Mouse (Mus musculus): ENCODE measurements around the gene Myom1. TPM values are rescaled to one million over a fixed set of nuclear protein-coding genes. Genes with fewer than 3 reads are reported as not detected.

Myom1 gene
- polyA plus RNA-seq, 1 experiment from 2014 or later = 3.0 TPM

- Histone ChIP-seq H3K4me3 (replicated peaks; ENCODE audit: low read depth, low read length) (no peak overlapping the region), H3K9ac (ENCODE audit: low read depth, low read length) (no peak overlapping the region), H3K4me2 (ENCODE audit: low read length) (no peak overlapping the region), H3K36me3 (ENCODE audit: insufficient read depth, low read length) (no peaks in the 10 kb centered on the region), H3K27me3 (ENCODE audit: insufficient read depth, low read length) (no peaks in the 10 kb centered on the region), H3K4me1 (replicated peaks; ENCODE audit: insufficient read depth, low read length) (no peaks in the 10 kb centered on the region), H3K27ac (no peak overlapping the region), H3K9me3 (replicated peaks; ENCODE audit: low read length) (no peaks in the 10 kb centered on the region)
- 76% methylated on average over 1 of the region's 1 CpGs for WGBS
- DNase-seq (ENCODE audit: low spot score) (no peak), ATAC-seq (replicated peaks; ENCODE audit: low FRiP score, low read depth) (no peak)
- no peak for TF ChIP-seq CTCF (IDR thresholded peaks at IDR 0.05; ENCODE audit: low read depth)
These were observed 7.3 kb downstream of the Myom1 start for GRCm38 (mm10) chr17:71009751-71010150.

GRCm38 (mm10) chr17:71010646-71011242 lies 8.3 kb downstream of the Myom1 start:
- no peaks in the 10 kb centered on the region for H3K36me3 ChIP-seq (ENCODE audit: insufficient read depth, low read length)
- H3K27me3 ChIP-seq (ENCODE audit: insufficient read depth, low read length) = no peaks in the 10 kb centered on the region
- H3K4me3 ChIP-seq (replicated peaks; ENCODE audit: low read depth, low read length) = no peak overlapping the region
- no peak overlapping the region for H3K4me2 ChIP-seq (ENCODE audit: low read length)
- no peaks in the 10 kb centered on the region for H3K9me3 ChIP-seq (replicated peaks; ENCODE audit: low read length)
- WGBS = 74% methylated on average over 7 of the region's 7 CpGs
- 0 out of 2 replicates have a peak, but pooled peaks have one; percentile 38 for ATAC-seq (replicated peaks; ENCODE audit: low FRiP score, low read depth)
- no peak for TF ChIP-seq CTCF (IDR thresholded peaks at IDR 0.05; ENCODE audit: low read depth)
- H3K9ac ChIP-seq (ENCODE audit: low read depth, low read length) = no peak overlapping the region
- H3K4me1 ChIP-seq (replicated peaks; ENCODE audit: insufficient read depth, low read length) = no peaks in the 10 kb centered on the region
- DNase-seq (ENCODE audit: low spot score) = no peak
- no peak overlapping the region for H3K27ac ChIP-seq

- ATAC-seq (replicated peaks; ENCODE audit: low FRiP score, low read depth) (no peak), DNase-seq (ENCODE audit: low spot score) (no peak)
- Histone ChIP-seq H3K4me3 (replicated peaks; ENCODE audit: low read depth, low read length) (no peak overlapping the region), H3K4me1 (replicated peaks; ENCODE audit: insufficient read depth, low read length) (no peaks in the 10 kb centered on the region), H3K27me3 (ENCODE audit: insufficient read depth, low read length) (no peaks in the 10 kb centered on the region), H3K27ac (no peak overlapping the region), H3K4me2 (ENCODE audit: low read length) (no peak overlapping the region), H3K9me3 (replicated peaks; ENCODE audit: low read length) (no peaks in the 10 kb centered on the region), H3K9ac (ENCODE audit: low read depth, low read length) (no peak overlapping the region), H3K36me3 (ENCODE audit: insufficient read depth, low read length) (no peaks in the 10 kb centered on the region)
- no peak for TF ChIP-seq CTCF (IDR thresholded peaks at IDR 0.05; ENCODE audit: low read depth)
- 87% methylated on average over 9 of the region's 9 CpGs for WGBS
These were observed 9.7 kb downstream of the Myom1 start for GRCm38 (mm10) chr17:71011931-71012662.

- DNase-seq (ENCODE audit: low spot score) = no peak
- no peak overlapping the region for H3K27ac ChIP-seq
- no peak for TF ChIP-seq CTCF (IDR thresholded peaks at IDR 0.05; ENCODE audit: low read depth)
- no peaks in the 10 kb centered on the region for H3K9me3 ChIP-seq (replicated peaks; ENCODE audit: low read length)
- no peak for ATAC-seq (replicated peaks; ENCODE audit: low FRiP score, low read depth)
- no peaks in the 10 kb centered on the region for H3K27me3 ChIP-seq (ENCODE audit: insufficient read depth, low read length)
- WGBS = 86% methylated on average over 6 of the region's 6 CpGs
- H3K36me3 ChIP-seq (ENCODE audit: insufficient read depth, low read length) = no peaks in the 10 kb centered on the region
- H3K4me2 ChIP-seq (ENCODE audit: low read length) = no peak overlapping the region
- no peak overlapping the region for H3K9ac ChIP-seq (ENCODE audit: low read depth, low read length)
- no peak overlapping the region for H3K4me3 ChIP-seq (replicated peaks; ENCODE audit: low read depth, low read length)
- H3K4me1 ChIP-seq (replicated peaks; ENCODE audit: insufficient read depth, low read length) = no peaks in the 10 kb centered on the region
These were observed 10.7 kb downstream of the Myom1 start for GRCm38 (mm10) chr17:71013105-71013504.

GRCm38 (mm10) chr17:71014911-71015310 lies 12.5 kb downstream of the Myom1 start:
- no peak overlapping the region for H3K4me2 ChIP-seq (ENCODE audit: low read length)
- no peak overlapping the region for H3K9ac ChIP-seq (ENCODE audit: low read depth, low read length)
- ATAC-seq (replicated peaks; ENCODE audit: low FRiP score, low read depth) (no peak), DNase-seq (ENCODE audit: low spot score) (no peak)
- no peaks in the 10 kb centered on the region for H3K9me3 ChIP-seq (replicated peaks; ENCODE audit: low read length)
- 0 out of 2 replicates have a peak overlapping the region, but pooled peaks have one; percentile 47 for H3K27ac ChIP-seq
- no peak overlapping the region for H3K4me3 ChIP-seq (replicated peaks; ENCODE audit: low read depth, low read length)
- no peaks in the 10 kb centered on the region for H3K27me3 ChIP-seq (ENCODE audit: insufficient read depth, low read length)
- TF ChIP-seq CTCF (IDR thresholded peaks at IDR 0.05; ENCODE audit: low read depth) = no peak
- H3K36me3 ChIP-seq (ENCODE audit: insufficient read depth, low read length) = no peaks in the 10 kb centered on the region
- H3K4me1 ChIP-seq (replicated peaks; ENCODE audit: insufficient read depth, low read length) = peaks cover 10% of the 10 kb centered on the region
- 27% methylated on average over 5 of the region's 5 CpGs for WGBS

GRCm38 (mm10) chr17:71017457-71017998 lies 15.1 kb downstream of the Myom1 start:
- Histone ChIP-seq H3K4me3 (replicated peaks; ENCODE audit: low read depth, low read length) (no peak overlapping the region), H3K4me1 (replicated peaks; ENCODE audit: insufficient read depth, low read length) (peaks cover 11% of the 10 kb centered on the region), H3K27me3 (ENCODE audit: insufficient read depth, low read length) (no peaks in the 10 kb centered on the region), H3K9ac (ENCODE audit: low read depth, low read length) (no peak overlapping the region), H3K36me3 (ENCODE audit: insufficient read depth, low read length) (no peaks in the 10 kb centered on the region), H3K4me2 (ENCODE audit: low read length) (no peak overlapping the region), H3K9me3 (replicated peaks; ENCODE audit: low read length) (no peaks in the 10 kb centered on the region), H3K27ac (no peak overlapping the region)
- WGBS = 91% methylated on average over 4 of the region's 4 CpGs
- DNase-seq (ENCODE audit: low spot score) (no peak), ATAC-seq (replicated peaks; ENCODE audit: low FRiP score, low read depth) (0 out of 2 replicates have a peak, but pooled peaks have one; percentile 23)
- no peak for TF ChIP-seq CTCF (IDR thresholded peaks at IDR 0.05; ENCODE audit: low read depth)

All from kidney, postnatal 0 days (tissue).